Mouse (Mus musculus) frontal cortex, postnatal 36 days (tissue): Measurements from ENCODE around the gene Kif3c.

Experiments used
- DNase-seq, 2 experiments: peaks; one replicate each; pipeline ENCODE4 v3.0.0; 2022; ENCODE audit warnings: low spot score in 2 of 2

Kif3c gene

DNA sequence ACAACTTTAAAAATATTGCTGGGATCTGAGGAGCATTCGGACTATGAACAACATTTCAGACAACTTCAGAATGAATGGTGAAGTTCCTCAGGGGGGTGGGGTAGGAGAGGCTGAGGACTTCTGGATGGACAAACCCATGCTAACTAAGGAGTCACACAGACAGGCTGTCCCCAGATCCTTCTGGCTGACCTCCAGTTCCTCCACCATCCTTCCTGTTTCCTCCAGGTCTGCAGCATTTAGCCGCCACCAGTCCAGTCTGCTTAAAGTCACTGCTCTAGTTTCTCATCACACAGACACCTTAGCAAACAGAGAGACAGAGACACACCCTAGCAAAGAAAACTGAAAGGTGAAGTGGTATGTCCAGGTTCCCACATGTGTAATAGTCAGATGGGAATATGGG lies 59.2 kb downstream of the Kif3c start:
- DNase-seq: no peak

DNA sequence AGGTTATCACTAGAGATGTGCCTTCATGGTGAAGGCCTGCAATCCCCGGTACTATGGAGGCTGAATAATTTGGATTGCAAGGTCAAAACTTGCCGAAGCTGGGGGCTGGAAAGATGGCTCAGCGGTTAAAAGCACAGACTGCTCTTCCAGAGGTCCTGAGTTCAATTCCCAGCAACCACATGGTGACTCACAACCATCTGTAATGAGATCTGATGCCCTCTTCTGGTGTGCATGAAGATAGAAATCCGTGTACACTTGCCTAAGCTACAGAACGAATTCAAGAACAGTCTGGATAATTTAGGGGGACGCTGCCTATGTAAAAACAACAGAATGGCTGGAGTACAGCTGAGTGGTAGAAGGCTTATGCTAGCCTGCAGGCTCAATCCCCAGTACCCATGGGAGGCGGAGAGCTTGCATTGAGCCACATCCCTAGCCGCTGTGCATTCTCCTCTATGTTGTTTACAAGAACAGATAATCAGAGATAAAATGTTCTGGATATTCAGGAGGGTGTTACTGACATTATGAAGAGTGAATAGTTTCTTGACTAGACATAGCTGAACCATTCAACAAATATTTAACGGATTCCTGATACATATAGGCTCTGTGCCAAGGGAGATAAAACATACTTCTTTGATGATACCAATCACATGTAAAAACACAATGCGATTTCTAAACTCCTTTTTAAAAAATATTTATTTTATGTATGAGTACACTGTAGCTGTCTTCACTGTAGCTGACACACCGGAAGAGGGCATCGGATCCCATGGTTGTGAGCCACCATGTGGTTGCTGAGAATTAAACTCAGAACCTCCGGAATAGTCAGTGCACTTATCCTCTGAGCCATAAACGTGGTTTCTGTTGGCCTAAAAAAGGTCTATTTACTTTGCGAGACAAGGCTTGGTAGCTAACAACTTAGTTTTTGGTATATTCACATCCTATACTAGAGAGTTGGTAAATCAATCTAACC lies 60.7 kb downstream of the Kif3c start:
- DNase-seq: peak in 1 of 2 experiments; percentile 44

DNA sequence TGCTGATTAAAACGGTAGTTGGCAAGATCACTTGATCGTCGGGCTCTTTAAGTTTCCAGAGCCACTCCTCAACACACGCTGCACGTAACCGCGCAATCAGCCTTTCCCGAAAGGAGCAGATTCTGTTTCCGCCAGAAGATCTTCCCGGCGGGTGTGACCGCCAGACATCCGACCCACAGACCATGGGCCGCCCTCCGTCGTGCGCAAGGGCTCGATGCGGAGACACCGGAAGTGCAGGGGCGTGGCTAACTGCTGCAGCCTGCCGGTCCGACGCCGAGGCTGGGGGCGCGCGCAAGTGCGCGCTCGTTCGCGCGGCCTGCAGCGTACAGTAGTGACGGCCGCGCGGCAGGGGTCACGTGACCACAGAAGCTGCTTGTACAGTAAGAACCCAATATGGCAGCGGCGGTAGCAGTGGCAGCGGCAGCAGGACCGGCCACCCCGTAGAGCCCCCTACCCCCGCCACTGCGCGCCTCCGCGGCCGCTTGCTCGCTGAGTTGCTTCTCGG lies 61.6 kb downstream of the Kif3c start, which contains the start of gene Asxl2:
Gene Asxl2 (plus strand): TSS at position 328 of the 505 bp plus-strand sequence.
- DNase-seq: peak; percentile 98 to 99

DNA sequence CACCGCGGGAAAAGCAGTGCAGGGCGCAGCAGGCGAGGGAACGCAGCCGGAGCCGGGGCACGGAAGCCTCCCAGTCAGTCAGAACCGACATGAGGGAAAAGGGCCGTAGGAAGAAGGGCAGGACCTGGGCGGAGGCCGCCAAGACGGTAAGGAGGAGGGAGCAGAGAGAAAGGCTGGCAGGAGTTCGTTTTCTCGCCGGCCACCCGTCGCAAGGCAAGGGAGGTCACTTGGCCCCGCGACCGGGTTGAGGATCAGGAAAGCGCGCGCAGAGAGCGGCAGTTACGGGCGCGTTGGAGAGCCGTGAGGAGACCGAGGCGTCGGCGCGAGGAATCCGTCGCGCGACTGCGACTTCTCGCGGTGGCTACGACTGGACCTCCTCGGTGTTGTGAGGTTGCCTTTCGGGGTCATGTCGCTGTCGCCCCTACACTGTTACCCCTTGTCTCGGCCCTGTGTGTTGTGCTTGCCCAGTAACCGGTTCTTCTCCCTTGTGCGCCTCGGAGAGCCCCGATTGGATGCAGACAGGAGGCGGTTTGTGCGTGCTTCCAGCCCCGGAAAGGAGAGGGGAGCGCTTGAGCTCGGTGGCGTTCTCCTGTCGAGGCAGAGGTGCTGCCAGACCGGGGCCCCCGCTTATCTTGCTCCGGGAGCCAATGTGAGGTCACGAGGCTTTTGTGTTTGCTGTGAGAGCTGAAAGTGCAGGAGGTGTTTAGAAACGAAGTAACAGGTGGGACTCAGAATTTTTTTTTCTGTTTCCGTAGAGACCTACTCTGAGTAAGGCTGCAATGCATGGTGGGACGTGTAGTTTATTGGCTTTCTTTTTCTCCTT lies 62.3 kb downstream of the Kif3c start:
- DNase-seq: peak; percentile 80 to 83

DNA sequence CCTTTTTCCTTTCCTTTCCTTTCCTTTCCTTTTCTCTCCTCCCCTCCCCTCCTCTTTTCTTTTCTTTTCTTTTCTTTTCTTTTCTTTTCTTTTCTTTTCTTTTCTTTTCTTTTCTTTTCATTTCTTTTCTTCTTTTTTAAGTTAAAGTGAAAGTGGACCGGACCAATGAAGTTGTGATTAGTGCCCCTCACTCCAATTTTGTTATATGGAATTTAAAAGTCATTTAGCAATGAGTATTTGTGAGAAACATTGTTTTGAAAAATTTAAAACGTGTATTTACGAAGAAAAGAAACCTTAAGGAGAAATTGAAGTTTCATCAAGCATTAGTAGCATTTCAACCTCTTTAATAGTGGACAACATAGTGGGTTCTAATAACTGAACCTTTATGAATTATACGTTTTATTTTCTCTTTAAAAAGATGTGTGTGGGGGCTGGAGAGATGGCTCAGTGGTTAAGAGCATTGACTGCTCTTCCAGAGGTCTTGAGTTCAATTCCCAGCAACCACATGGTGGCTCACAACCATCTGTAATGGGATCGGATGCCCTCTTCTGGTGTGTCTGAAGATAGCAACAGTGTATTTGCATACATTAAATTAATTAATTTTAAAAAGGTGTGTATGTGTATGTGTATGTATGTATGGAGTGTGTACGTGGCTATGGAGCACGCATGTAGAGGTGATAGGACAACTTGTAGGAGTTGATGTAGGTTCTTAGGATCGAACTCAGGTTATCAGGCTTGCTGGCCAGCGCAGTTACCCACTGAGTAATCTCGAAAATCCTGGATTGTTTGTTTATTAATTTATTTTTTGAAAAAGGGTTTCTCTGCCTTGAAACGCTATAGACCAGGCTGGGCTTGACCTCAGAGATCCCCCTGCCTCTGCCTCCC lies 63.2 kb downstream of the Kif3c start:
- DNase-seq: no peak

DNA sequence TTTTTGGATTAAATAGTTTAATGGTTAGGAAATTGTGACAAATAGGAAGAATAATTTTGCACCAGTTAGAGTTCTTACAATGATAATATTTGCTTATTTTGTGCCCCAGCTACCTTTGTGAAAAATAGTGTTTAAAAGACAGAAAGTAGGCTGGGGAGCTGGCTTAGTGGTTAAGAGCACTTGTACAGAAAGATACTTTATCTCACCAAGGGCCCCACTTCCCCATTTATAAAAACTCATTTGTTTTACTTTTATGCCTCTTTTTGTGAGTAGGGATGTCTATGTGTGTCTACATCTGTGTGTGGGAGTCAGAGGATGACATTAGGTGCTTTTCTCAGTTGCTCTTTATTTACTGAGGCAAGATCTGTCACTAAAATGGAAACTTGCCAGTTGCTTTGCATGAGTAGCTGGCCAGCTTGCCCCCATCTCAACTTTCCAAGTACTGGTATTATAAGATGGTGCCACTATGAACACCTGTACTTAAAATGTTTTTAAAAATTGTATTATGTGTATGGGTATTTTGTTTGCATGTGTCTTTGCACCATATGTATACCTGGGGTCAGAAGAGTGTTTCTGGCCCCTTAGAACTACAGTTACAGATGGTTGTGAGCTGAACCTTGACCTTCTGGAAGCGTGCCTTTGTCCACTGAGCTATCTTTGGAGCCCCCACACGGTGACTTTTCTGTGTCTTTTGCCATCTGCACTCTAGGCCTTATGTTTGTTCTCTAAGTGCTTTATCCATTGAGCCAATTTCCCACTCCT lies 64.9 kb downstream of the Kif3c start:
- no peak for DNase-seq

DNA sequence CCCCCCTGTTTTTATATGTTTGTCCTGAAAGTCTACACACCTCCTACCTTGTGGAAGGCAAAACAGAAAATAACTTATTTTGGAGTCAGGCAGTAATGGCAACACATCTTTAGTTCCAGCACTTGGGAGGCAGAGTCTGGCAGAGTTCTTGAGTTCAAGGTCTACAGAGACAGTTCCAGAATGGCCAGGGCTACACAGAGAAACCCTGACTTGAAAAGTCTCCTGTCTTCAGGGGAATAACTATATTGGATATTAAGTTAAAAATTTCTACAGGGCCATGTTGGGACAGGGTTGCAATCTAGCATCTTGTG lies 65.5 kb downstream of the Kif3c start:
- no peak for DNase-seq

DNA sequence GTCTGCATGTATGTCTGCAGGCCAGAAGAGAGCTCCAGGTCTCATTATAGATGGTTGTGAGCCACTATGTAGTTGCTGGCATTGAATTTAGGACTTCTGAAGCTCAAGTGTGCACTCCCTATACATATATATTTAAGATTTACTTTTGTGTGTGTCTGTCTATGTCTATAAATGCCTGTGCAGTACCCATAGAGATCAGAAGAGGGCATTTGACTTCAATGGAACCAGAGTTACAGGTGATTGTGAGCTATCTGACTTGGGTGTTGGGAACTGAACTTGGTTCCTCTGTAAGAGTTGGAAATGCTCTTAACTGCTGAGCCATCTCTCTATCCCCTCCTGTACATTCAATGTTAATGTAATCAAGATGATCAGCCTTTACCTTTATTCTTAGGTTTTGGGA lies 66.1 kb downstream of the Kif3c start:
- no peak for DNase-seq

DNA sequence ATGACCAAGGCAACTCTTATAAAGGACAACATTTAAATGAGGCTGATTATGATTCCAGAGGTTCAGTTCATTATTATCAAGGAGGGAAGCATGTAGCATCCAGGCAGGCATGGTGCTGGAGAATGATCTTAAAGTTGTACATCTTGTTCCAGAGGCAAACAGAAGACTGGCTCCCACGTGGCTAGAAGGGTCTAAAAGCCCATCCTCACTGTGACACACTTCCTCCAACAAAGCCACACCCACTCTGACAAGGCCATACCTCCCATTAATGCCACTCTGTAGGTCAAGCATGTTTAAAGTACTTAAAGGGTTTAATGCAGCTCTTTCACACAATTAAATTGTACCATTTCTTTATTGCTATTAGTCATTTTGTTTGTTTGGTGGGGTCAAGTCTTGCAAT lies 68.8 kb downstream of the Kif3c start:
- no peak for DNase-seq

DNA sequence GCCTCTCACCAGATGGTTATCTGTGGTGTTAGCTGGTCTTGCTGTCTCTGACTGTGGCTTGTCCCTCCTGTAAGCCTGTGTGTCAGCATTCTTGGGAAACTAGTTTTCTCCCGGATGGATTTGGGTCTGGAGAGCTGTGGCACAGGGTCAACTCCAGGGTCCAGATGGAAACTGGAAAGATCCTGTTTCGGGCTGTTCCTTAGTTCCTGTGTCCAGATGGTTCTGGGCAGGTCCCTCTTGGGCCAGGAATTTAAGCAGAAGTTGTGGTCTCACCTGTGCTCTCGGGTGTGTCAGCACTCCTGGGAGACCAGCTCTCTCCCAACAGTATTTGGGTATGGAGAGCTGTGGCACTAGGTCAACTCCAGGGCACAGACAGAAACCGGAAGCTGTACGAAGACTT lies 71.5 kb downstream of the Kif3c start:
- no peak for DNase-seq

DNA sequence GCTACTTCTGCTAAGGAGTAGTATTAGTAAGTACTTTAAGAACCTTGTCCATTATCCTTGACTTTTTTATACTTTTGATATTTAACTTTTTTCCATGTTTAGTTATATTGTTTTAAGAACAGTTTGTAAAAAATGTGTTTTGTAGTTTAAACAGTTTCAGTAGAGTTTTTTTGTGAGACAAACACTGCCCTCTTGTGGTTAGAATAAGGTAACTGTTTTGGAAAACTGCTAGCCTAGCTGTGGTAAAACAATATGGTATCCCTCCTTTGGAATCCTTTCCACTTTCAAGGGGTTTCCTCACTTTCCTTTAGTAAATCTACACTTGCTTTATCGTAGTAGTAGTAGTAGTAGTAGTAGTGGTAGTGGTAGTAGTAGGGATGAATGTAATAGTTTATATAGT lies 72.9 kb downstream of the Kif3c start:
- DNase-seq: no peak

DNA sequence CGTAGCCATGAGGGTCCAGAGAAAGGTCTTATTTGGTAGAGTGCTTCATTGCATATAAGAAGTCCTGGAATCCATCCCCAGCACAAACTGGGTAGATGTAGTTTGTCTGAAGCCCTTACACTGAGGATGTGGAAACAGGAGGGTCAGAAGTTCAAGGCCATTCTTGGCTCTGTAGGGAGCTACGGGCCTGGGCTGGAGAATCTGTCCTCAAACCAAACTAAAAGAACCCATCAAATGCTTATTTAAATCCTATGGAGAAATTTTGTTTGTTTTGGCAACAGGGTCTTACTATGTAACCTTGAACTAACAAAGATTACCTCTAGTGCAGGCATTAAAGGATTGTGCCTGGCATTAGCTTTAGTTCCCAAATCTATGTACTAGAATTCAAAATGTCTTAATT lies 76.0 kb downstream of the Kif3c start:
- DNase-seq: no peak

DNA sequence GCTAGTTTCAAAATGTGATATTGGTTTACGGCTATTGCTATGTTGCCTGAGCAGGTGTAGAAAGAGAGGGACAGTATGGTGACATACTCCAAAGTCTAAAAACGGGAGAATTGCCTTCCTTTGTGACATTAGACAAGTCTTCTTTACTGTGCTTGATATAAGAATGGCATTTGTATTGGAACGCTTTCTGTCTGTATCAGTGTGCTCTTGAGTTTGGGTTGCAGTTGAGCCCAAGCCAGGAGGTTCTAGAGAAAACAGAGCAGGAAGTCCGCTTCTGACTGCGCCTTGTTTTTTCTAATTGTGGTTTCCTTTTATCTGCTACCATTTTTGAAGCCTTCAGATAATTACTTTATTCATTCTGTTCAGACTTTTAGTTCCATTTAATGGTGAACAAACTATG lies 76.4 kb downstream of the Kif3c start:
- DNase-seq: no peak

DNA sequence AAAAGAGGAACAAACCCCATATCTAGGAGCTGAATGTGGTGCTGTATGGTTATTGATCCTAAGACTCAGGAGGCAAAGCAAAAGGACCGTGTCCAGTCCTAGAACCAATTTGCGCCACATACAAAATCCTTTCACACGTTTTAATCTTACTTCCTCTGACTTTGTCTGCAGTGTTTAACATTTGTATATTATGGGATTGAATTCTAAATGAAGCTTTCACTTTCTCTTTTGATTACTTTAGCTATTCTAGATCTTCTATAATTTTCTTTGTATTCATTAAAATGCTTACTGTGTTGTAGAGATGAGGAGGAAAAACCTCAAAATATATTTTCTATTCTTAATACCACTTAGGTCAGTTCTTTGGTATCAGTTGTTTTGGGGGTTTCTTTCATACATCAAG lies 88.6 kb downstream of the Kif3c start:
- DNase-seq: no peak
